Mouse (Mus musculus) C2C12 (cell line): Measurements from ENCODE around the gene Zfp558.

Source experiments
- CTCF ChIP-seq: IDR thresholded peaks from one replicate; pipeline ENCODE4 v1.5.1; 2011; ENCODE audit not compliant: control insufficient read depth, insufficient read depth, insufficient read length
- MAX ChIP-seq: IDR thresholded peaks from one replicate; pipeline ENCODE4 v1.6.1; 2011; ENCODE audit warnings: mild to moderate bottlenecking, control low read depth
- USF1 ChIP-seq: IDR thresholded peaks from one replicate; pipeline ENCODE4 v1.6.1; 2011; ENCODE audit warnings: low read depth, mild to moderate bottlenecking, control low read depth, moderate library complexity

- TF ChIP-seq MAX (no peak), CTCF (no peak), USF1 (no peak)
These were observed 30.0 kb upstream of the Zfp558 start for GRCm38 (mm10) chr9:18508098-18508497.
